Mouse (Mus musculus) macrophage (primary cell): Measurements from ENCODE around the gene Slc26a1. TPM values are rescaled to one million over a fixed set of nuclear protein-coding genes. Genes with fewer than 3 reads are reported as not detected.

ENCODE experiments used
- H3K27ac ChIP-seq: fragments of 350-480 bp; formaldehyde crosslinking; 2 replicates; pipeline ENCODE4 v1.9.0; 2021
- H3K36me3 ChIP-seq: fragments of 350-480 bp; formaldehyde crosslinking; 2 replicates; pipeline ENCODE4 v1.9.0; 2021; ENCODE audit errors: inconsistent target
- H3K4me3 ChIP-seq: fragments of 350-480 bp; formaldehyde crosslinking; 2 replicates; pipeline ENCODE4 v1.9.0; 2021; ENCODE audit errors: inconsistent target
- H3K79me2 ChIP-seq: fragments of 350-480 bp; formaldehyde crosslinking; 2 replicates; pipeline ENCODE4 v1.9.0; 2021; ENCODE audit errors: inconsistent target
- WGBS: methylation state at CpG from one replicate; pipeline ENCODE4 v1.1.7; 2026; ENCODE audit warnings: inconsistent platforms; ENCODE audit not compliant: missing documents; 5-methylcytosine and 5-hydroxymethylcytosine counted together
- polyA plus RNA-seq: library from polyadenylated mRNA; stranded (reverse); fragments of 250-400 nt; gene quantifications from 3 replicates; pipeline ENCODE4 v1.2.4, GENCODE M21; 2018; ENCODE audit warnings: inconsistent platforms

Slc26a1 gene
- polyA plus RNA-seq, 1 experiment from 2014 or later = not detected

DNA sequence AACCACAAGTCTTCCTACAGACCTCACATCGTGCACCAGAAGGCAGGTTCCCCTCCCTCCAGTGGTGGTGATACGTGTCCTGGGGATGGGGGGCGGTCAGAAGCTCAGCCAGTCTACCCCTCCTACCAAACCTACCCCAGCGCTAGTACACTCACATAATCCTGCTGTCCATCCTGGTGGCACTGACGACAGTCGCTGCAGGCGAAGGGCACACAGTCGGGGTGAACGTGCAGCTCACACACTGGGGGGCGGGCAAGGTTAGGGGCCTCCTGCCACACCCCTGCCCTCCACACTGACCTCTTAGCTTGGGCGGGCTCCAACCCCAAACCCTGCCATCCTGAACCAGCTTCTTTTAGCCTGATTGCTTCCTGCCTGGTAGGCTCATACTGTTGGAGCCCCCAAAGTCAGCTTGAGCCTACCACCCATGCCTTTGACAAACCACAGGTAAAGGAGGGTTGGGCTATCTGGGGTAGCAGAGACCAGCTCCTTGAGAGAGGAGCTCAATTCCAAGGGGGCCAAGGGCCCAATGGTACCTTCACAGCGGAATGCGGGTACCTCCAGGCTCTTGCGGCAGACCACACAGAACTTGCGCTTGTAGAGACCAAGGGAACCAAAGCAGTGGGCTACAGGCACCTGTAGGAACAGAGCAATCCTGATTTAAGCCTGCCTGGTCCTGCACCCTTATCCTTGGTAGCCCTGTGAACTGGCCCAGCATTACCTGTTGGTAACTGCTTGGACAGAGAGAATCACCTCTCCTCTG is 19.3 kb downstream of the Slc26a1 start:
- H3K79me2 ChIP-seq = peaks cover 22% of the 10 kb centered on the region; the same call in 1 of the 2 replicates
- no peak overlapping the region for H3K27ac ChIP-seq
- H3K36me3 ChIP-seq = peaks cover 59% of the 10 kb centered on the region
- H3K4me3 ChIP-seq = no peak overlapping the region
- 93% methylated on average over 15 of the region's 15 CpGs for WGBS

DNA sequence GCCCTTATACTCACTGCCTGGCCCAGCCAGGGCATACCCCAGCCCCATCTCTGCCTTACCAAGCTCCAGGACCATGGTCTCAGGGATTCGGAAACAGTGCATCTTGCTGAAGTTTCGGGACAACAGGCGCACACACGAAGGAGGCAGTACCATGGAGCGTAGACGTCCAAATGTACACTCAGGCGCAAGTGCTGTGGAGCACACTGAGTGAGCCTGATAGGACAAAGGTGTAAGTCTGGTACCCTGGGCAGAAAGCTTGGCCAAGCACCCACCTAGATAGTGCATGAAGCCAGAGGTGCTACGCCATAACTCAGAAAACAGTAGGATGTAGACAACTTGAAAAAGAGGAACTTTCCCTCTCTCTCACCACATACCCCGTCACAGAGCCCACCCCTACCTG is 20.0 kb downstream of the Slc26a1 start:
- Histone ChIP-seq H3K27ac (no peak overlapping the region), H3K79me2 (peaks cover 22% of the 10 kb centered on the region; the same call in 1 of the 2 replicates), H3K36me3 (peaks cover 63% of the 10 kb centered on the region), H3K4me3 (no peak overlapping the region)
- WGBS = 87% methylated on average over 9 of the region's 9 CpGs

DNA sequence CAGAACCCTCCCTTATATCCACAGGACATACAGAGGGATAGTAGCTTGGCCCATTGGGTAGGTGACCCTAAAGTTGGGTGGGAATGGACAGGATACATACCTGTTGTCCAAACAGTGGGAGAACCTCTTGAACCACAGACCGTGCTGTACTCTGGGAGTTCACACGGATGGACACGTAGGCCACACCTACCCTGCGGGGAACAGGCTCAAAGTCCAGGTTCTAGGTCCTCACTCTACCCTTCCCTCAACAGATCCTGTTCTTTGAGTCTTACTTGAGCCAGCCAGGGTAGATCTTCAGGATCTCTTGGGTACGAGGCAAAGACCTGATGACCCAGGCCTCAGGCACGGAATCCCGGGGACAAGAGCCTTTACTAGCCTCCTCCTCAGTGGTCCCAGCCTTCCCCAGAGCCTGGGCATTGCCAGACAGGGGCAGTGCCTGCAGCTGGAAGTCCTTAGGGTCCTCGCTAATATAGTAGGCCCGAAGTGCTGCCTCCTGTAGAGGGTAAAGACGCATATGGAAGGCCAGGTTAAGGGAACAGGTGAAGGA is 20.9 kb downstream of the Slc26a1 start:
- no peak overlapping the region for H3K27ac ChIP-seq
- 99% methylated on average over 8 of the region's 10 CpGs for whole genome bisulfite sequencing
- peaks cover 71% of the 10 kb centered on the region for H3K36me3 ChIP-seq
- H3K79me2 ChIP-seq = peaks cover 13% of the 10 kb centered on the region; the same call in 1 of the 2 replicates
- H3K4me3 ChIP-seq = no peak overlapping the region

DNA sequence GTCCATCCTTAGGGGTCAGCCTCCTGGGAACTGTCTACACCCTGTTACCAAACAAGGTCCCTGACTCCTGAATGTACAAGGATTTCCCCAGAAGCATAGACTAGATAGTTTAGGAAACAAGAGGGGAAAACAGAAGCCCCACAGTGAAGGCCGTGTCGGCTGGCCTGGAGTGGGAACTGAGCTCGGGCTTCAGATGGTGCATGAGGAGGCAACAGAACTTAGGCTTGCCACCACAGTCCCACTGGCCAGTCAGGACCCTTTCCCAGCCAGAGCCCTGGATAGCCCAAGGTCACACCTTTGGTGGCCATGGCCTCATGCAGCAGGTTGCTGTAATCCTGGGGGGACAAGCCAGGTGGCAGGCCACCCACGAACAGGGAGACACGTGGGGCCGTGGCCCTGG is 22.0 kb downstream of the Slc26a1 start:
- no peak overlapping the region for H3K27ac ChIP-seq
- no peak overlapping the region for H3K4me3 ChIP-seq
- H3K36me3 ChIP-seq = peaks cover 83% of the 10 kb centered on the region
- WGBS = 93% methylated on average over 6 of the region's 6 CpGs
- peaks cover 2% of the 10 kb centered on the region; the same call in 1 of the 2 replicates for H3K79me2 ChIP-seq

DNA sequence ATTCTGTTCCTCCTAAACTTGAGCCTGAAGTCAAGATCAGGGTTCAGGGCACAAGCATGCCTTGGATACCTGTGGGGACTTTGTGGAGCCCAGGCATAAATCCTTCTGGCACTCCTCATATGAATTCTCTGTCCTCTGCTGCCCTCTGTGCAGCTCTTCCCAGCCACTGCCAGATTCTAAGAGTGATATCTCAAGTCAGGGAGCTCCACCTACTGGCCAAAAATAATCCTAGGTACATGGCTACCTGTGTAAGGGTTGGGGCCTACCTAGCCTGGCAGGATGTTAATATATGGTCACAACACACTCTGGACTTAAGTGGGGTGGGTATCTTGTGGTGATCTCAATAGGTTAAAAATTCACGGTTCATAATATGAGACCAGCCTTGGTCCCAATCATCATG is 23.5 kb downstream of the Slc26a1 start:
- 75% methylated on average over 1 of the region's 1 CpGs for WGBS
- Histone ChIP-seq H3K4me3 (no peak overlapping the region), H3K27ac (no peak overlapping the region), H3K36me3 (peaks cover 86% of the 10 kb centered on the region), H3K79me2 (no peaks in the 10 kb centered on the region)

DNA sequence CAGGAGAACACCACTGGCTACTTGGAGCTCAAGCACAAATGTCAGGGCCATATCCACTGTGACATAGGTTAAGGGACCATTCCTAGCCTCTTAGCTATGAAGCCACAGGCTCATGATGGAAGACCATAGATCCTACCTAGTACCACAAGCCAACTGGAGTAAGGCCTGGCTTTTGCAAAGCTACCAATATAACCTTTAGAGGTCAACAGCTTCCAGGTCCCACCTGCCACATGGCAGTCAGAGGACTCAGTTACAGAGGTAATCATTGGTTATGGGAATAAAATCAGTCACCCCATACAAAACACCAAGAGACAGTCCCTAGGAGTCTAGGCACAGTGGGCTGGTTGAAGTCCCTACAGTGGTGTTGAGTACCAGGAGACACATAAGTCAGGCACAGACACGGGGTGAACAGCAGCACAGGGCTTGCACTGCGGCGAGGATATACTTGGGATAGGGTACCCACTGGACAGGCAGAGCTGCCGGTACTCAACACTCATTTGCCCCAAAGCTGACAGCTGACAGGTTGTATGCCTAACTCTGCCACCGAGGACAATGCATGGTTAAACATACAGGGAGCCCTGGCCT is 24.1 kb downstream of the Slc26a1 start:
- H3K36me3 ChIP-seq = peaks cover 86% of the 10 kb centered on the region
- 86% methylated on average over 5 of the region's 5 CpGs for WGBS
- H3K4me3 ChIP-seq = no peak overlapping the region
- H3K79me2 ChIP-seq = no peaks in the 10 kb centered on the region
- H3K27ac ChIP-seq = no peak overlapping the region

DNA sequence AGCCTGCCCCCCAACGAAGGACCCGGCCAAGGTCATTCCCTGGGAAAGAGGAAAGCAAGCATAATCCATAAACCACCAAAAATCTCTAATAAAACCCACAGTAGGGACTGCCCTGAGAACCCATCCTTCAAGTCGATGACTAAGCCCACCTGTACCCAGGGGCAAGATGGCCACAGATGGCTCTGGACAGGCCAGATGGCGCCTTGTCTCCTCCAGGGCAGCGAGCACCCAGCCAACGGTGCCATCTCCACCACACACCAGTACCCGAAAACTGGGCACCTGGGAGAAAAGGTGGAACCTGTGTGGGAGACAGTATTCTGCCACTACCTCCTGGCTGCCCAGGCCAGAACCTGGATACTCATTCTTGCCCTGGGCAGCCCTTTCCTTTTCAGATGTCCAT is 25.0 kb downstream of the Slc26a1 start:
- Histone ChIP-seq H3K27ac (no peak overlapping the region), H3K79me2 (no peaks in the 10 kb centered on the region), H3K4me3 (no peak overlapping the region), H3K36me3 (peaks cover 85% of the 10 kb centered on the region)
- WGBS = 94% methylated on average over 7 of the region's 7 CpGs

DNA sequence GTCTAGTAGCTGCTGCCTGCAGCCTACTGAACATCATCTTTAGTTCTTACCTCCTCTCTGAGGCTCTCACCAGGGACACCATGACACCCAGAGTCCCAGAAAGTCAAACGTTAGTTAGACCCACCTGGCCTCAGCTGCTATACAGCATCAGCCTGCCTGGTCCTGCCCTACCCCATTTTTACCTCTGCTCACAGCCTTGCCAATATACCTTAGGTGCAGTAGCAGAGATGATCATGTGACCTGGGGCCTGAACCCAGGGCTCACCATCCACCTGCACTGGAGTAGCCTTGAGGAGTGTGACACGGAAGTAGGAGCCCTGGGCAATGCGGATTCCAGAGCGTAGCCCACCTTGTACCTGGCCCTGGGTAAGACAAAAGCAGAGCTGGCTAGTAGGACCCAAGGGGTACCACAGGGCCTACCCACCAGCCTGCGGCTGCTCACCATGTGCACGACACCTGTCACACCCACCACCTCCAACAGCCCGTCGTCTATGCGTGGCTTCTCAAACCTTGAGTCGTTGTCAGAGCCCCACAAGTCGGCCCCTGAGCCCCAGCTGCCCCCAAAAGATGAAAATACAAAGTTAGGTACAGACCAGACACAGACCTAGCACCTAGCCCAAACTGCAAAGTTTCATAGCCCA is 26.3 kb downstream of the Slc26a1 start:
- 91% methylated on average over 11 of the region's 11 CpGs for WGBS
- H3K79me2 ChIP-seq = no peaks in the 10 kb centered on the region
- no peak overlapping the region for H3K4me3 ChIP-seq
- peaks cover 85% of the 10 kb centered on the region for H3K36me3 ChIP-seq
- no peak overlapping the region for H3K27ac ChIP-seq

DNA sequence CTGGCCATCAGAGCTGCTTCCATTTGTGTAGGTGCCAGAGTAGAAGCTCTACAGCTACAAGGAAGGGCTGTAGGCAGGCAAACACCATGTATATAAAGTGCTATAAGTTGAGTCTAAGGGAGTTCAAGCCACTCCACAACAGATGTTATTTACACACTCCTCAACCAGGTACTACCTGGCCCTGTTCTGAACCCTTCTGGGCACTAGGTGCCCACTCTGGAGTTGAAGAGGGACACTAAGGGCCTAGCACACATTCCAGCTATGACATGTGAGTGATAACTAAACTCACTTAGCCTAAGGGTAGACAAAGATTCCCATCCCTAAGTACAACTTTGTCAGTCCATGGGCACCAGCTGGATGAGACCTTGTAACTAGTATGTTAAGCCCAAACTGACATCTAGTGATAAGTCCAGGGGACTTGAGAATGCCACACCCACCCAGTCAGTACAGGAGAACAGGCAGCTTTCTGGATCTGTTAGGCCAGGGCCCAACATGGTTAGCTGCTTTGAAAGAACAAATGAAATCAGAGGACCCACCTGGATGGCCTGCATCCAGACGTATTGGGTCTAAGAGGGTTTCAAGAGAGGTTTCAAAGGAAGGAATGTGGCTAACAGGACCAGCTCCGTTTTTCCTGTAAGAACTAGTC is 27.4 kb downstream of the Slc26a1 start:
- H3K36me3 ChIP-seq = peaks cover 85% of the 10 kb centered on the region
- 100% methylated on average over 2 of the region's 2 CpGs for WGBS
- no peaks in the 10 kb centered on the region for H3K79me2 ChIP-seq
- no peak overlapping the region for H3K27ac ChIP-seq
- H3K4me3 ChIP-seq = no peak overlapping the region

DNA sequence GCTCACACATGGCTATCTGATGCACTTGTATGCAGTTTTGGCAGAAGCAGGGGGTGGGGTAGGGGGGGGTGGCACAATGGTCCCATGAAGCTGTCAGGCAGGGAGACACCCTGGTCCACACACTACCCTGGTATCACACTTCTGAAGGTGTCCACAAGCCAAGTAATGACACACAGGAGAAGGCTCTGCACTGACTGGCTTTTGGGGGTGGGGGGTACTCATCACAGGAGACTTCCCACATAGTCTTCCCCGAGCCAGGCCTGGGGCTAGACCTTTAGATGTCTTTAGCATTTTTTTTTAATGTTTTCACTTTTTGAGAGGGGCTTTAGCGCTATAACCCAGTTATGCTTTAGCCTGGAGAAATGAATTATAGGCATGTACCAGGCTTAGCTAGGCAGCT is 28.1 kb downstream of the Slc26a1 start:
- 81% methylated on average over 2 of the region's 2 CpGs for WGBS
- peaks cover 85% of the 10 kb centered on the region for H3K36me3 ChIP-seq
- no peak overlapping the region for H3K27ac ChIP-seq
- H3K79me2 ChIP-seq = no peaks in the 10 kb centered on the region
- H3K4me3 ChIP-seq = no peak overlapping the region

DNA sequence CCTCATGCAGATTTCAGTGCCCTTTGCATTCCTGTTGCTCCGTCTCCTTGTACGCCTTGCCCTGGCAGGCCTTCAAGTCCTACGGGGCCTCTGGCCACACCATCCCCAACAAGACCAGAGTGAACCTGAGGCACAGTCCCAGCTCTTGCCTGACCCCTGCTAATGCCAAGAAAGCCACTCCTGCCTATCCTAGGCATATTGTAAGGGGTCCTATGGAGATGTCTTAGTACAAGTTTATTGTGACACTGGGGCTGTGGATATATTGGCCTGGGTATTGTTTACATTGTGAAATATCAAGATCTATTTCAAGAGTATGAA is 29.1 kb downstream of the Slc26a1 start:
- 88% methylated on average over 3 of the region's 3 CpGs for WGBS
- Histone ChIP-seq H3K27ac (no peak overlapping the region), H3K36me3 (peaks cover 89% of the 10 kb centered on the region), H3K79me2 (no peaks in the 10 kb centered on the region), H3K4me3 (no peak overlapping the region)

DNA sequence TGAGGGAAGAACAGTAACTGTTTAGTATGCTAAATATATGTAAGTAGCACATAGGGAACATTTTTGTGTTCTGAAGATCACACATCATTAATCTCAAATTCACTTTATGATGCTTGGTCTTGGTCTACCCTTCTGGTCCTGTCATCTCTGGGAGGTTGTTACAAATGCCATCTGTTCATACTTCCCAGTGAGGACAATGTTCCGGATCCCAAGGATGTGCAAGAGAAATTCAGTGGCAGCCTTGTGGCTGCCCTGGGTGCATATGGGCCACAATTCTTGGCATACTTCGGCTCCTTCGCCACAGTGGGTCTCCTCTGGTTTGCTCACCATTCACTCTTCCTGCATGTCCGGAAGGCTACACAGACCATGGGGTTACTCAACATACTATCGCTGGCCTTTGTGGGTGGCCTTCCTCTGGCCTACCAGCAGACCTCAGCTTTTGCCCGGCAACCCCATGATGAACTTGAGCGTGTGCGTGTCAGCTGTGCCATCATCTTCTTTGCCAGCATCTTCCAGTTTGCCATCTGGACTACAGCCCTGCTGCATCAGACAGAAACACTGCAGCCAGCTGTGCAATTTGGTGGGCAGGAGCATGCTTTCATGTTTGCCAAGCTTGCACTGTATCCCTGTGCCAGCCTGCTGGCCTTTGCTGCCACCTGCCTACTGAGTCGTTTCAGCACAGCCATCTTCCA is 29.6 kb downstream of the Slc26a1 start:
- no peak overlapping the region for H3K27ac ChIP-seq
- 88% methylated on average over 9 of the region's 9 CpGs for WGBS
- H3K79me2 ChIP-seq = no peaks in the 10 kb centered on the region
- no peak overlapping the region for H3K4me3 ChIP-seq
- H3K36me3 ChIP-seq = peaks cover 89% of the 10 kb centered on the region

DNA sequence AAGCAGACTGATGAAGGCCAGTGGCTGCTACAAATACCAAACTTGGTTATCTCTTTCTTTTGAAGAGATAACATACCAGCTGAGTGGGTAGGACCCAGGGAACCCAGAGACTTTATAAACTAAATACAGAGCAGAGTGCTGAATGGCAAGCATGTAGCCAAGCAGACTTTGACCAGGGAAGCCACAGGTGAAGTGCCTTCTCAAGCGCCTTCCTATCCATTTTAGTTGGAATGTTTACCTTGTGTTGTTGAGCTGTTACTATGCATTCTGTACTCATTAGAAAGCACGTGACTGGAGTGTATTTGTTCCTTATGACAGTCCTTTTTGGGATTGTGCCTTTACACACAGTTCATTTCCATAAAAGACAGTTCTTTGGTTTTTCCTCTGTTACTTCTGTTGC is 31.7 kb downstream of the Slc26a1 start:
- WGBS = 100% methylated on average over 2 of the region's 2 CpGs
- no peak overlapping the region for H3K4me3 ChIP-seq
- H3K27ac ChIP-seq = no peak overlapping the region
- peaks cover 68% of the 10 kb centered on the region for H3K36me3 ChIP-seq
- no peaks in the 10 kb centered on the region for H3K79me2 ChIP-seq

DNA sequence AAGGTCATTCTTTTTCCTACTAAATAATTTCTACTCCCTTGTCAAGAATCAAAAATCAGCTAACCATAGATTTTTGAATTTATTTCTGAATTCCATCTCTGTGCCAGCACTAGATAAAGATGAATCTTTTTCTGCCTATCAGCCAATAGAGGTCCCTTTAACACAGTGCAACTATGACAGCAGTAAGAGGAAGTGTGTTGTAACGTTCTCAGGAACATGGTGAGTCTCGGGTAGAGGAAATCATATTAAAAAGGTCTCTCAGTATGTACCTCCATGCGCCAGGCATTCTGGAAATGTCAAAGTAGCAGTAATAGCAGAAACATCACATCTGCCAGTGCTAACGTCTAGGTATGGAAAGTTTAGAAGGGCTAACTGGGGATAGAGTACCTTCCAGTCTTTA is 39.2 kb downstream of the Slc26a1 start:
- H3K36me3 ChIP-seq = no peaks in the 10 kb centered on the region
- H3K4me3 ChIP-seq = no peak overlapping the region
- WGBS = 8% methylated on average over 4 of the region's 4 CpGs
- H3K27ac ChIP-seq = no peak overlapping the region
- H3K79me2 ChIP-seq = no peaks in the 10 kb centered on the region; the same call in 1 of the 2 replicates
